Mouse (Mus musculus) cerebellum, postnatal 14 days (tissue): ENCODE data around the gene Insyn1.
A peak's percentile ranks its signal among the peaks of the same experiment; 100 is the strongest.

Source experiments
- DNase-seq, 2 experiments: peaks; one replicate each; pipeline ENCODE4 v3.0.0; 2021; ENCODE audit warnings: mixed read lengths in 2 of 2

Insyn1 gene

DNA sequence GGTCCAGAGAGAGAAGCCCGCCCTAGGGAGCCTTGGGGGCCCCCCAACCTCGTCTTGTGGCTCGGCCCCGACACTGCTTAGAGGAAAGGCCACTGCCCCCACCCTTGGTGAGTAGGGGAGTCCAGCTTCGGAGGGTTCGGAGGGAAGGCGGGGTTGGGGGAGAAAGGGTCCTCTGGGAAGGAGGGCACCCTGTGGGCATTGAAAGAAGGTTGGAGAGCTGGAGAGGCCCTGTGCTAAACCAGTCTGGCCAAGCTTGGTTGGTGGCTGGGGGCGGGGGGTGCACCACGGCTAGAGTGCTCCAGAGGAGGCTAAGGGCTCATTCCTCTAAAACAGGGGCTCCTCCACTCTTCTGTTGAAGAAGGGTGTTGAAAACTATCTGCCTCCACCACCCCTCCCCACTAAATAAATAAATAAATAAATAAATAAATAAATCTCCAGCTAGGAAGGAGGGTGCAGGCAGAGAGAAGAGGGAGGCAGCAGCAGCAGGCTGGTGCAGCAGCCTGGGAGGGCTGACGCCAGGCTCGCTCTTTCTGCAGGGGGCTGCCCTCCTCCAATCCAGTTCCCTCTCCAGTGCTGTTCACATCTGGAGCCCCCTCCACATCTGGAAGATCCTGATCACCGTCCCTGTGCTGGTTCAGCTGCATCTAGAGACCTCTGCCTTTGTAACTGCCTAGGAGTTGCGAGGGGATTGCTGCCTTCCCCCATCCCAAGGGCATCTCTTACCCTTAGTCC lies 896 bp downstream of the Insyn1 start:
- peak; percentile 44 to 56 for DNase-seq

DNA sequence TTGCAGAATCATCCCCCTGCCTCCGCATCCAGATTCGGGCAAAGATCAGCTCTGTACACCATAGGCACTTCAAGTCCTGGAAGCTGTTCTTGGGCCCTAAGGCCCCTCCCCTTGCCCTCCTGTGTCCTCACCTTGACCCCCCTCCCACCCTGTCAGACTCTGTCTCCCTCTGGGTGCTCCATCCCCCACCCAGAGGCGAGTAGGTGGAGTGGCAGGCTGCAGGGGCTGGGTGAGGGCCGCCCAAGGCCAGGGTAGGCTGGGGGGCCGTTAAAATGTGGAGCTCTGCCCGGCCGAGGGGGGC lies 1.4 kb downstream of the Insyn1 start:
- DNase-seq = no peak

DNA sequence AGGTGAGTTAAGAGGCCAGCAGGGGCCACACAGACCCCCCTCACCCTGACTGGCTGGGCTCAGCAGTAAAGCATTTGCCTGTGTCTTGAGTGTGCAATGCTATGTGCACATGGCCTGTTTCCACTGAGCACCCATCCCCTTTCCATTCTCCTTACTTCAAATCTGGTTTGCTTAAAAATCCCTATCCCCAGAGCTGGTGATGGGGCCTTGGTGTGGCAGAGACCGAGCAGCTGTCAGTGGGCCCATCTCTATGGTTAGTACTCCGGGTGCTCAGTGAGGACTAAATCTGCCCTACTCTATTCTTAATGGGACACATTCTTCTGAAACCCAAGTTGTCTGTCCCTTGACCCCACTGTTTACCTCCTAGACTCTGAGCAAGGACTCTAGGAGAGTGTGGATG lies 2.0 kb downstream of the Insyn1 start:
- DNase-seq = no peak

DNA sequence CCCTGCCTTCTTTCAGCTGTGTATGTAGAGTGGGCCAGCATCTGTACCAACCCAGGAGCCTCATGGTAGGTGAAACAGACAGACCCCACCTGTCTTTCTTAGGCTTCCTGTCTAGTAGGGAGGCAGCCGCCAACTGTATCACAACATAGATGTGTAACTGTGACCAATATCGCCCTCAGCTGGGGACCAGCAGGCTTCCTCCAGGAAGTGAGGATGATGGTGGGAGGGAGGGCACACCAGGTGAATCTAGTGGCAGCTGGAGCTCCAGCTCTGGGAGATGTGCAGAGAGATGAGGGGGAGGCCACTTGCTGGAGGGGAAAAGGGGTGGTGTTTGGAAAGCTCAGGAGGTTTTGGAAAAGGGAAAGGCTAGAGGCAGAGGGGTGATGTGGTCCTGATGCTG lies 6.6 kb downstream of the Insyn1 start:
- no peak for DNase-seq

DNA sequence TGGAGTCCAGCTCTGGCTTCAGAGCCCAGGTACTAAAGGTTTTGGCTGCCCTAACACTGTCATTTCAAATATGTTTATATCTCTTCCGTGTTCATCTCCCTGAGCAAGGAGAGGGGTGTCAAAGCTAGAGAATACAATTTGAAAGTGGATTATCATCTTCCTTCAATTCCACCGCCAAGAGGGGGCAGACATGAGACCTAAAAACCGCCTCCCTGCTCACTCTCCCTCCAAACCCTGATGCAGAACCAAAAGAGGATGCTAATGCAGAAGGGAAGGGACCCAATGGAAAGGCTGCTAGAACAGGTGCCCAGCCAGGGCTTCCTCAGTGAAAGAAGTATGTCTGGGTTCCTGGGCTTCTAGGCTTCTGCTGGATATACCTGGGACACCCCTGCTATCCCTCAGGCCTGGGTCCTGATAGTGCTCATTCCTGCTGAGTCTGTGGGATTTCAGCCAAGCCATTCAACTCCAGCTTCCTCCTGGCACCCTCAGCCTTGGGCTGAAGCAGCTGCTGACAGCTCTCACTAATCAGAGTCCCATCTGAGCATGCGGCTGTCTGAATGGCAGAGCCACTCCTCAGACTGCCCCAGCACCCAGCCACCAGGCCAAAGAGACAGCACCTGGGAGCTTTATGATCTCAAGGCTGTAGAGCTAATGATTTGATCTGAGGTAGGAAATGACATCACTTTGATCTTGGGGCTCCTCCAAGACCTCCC lies 8.2 kb downstream of the Insyn1 start:
- DNase-seq = peak; percentile 70 to 78

DNA sequence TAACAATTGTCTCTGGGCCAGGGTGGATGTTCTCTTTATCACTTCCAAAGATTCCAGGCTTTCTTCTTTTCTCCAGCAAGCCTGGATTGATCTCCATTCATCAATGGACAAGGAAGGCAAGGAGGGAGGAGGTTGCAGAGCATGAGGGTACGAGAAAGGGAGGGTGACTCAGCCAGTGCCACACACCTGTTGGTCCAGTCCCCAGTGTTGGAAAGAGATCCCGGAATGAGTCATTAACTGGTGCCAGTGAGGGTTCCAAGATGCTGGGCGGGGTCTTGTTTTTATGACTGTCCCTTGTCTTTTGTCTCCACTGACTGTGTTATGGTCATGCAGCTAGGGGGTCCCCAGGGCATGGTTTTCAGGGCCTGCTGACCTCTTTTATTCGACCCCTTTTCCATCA lies 9.5 kb downstream of the Insyn1 start:
- no peak for DNase-seq

DNA sequence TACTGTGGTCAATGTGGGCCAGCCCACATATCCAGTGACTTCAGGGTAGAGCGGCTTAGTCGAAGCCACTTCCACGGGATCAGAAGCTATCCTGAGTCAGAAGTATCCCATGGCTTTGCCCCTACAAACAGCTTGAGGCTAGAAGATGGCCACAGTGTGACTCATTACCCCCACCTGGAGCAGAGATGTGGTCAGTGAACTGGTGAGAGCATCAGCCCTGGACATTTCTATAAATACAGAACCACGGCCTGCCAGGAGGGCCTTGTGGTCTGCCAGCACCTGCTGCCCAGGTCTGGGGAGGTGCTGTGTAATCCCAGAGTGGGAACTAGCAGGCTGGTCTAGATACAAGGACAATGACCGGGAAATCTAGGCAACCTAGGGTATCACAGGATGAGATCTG lies 12.5 kb downstream of the Insyn1 start:
- peak in 1 of 2 experiments; percentile 49 for DNase-seq

DNA sequence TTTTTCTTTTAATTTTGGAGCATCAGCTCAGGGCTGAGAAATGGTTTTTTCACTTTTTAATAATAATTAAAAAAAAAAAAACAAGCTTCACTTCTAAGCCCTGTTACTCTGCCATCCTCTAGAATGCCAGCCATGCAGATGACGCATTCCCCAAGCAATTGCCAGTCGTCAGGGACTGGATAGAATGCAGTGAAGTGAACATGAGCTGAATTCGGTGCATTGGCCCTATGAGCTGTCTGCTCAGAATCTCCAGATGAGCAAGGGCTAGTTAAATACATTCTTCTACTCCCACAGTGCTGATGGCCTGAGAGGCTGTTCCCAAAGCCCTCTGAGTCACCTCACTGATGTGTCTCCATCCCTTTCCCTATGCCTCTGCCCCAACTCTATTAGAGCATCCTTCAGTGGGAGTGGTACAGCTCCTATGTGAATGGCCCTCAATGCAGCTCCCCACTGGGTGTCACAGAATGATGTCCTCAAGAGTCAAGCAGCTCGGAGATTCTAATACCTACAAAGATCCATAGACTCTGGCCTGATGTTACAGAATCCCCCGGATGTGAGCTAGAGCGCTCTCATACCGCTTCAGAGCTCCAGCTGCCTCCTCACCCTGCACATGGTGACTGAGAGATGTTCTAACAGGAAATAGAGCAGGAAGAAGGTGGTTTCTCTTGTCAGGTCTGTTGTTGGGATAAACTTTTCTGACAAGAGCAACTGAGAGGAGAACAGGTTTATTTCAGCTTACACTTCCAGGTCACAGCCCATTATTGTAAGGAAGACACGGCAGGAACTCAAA lies 19.0 kb downstream of the Insyn1 start:
- no peak for DNase-seq

DNA sequence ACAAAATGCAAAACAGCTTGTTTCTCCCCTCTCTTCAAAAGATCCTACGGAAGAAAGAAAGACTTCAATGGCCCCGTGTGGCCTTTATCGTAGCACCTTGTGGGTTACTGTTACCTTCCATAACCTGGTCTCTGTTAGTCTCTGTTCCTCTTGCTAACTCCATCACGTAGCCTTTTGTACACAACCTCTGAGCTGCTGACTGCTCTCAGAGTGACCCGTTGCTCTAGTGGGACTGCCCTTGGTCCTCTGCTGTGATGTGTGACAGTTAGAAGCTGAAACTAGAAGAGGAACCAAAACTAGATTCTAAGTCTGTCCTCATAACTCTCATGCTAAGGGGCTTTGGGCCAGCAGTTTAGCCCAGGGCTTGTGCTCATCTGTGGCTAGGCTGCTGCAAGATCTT lies 22.0 kb downstream of the Insyn1 start:
- DNase-seq = no peak

DNA sequence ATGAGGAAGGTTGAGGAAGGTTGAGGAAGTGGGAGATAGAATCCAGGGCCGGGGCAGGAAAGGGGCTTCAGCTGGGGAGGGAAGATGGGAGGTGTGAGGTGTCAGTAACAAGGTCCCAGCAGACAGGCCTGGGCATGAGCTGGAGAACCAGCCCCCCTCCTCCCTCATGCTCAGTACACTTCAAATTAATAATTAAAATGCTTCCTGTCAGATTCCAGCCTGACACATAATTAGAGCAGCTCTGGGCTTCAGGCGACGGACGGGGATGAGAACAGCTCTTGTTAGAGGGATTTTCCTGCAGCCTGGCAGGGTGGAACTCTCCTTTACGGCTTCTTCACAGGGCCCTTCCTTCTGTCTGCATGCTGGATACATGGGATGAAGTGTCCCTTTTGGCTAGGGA lies 25.3 kb downstream of the Insyn1 start:
- no peak for DNase-seq

DNA sequence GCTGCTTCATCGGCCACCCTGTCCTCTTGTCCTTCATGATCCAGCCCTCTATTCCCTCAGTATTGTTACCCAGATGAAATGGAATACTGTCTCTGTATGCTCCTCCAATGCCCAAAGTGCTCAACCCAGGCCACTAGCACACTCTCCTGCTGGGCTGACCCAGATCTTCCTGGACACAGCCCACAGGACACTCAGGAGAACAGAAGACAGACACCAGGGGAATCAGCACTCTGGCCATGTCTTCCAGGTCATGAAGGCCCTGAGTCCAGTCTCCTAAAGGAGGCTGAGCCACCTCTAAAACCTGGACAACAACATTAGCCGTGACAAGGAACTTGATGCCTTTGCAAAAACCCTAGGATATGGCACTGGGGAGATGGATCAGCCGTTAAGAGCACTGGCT lies 28.1 kb downstream of the Insyn1 start:
- DNase-seq = peak; percentile 30 to 52

DNA sequence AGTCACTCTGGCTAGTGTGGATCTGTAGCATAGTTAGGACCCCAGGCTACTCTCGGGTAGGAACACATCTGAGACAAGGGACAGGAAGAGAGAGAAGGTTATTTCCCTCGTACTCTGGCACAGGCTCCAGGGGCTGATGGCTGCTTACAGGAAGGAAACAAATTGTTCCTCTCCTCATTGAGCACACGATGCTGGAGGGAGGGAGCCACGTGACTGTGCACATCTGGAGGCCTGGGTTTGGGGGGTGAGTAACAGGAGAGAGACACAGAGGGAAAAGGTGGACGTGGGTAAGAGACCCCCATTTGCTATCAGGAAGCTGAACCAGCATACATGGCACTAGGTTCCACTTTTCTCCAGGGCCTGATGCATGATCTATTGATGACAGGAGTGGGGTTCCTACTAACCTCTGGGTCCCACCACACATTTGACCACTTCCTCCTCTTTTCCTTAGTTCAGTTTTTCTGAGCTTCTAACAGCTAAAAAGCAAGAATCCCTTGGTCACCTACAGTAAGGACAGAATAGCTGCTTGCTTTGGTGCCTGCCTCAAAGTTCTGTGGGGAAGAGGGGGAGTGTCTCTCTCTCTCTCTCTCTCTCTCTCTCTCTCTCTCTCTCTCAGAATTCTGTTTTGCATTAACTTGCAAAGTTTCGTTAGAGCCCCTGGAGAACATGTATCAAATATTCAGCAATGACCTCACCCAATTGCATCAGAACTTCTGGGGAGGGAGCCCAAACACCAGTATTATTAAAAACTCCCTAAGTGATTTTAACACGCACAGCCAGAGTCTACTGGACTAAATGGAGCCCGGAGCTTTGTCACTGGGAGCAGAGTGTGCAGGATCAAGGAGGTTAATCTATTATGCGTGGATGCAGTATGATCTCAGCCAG lies 29.7 kb downstream of the Insyn1 start:
- DNase-seq = no peak

DNA sequence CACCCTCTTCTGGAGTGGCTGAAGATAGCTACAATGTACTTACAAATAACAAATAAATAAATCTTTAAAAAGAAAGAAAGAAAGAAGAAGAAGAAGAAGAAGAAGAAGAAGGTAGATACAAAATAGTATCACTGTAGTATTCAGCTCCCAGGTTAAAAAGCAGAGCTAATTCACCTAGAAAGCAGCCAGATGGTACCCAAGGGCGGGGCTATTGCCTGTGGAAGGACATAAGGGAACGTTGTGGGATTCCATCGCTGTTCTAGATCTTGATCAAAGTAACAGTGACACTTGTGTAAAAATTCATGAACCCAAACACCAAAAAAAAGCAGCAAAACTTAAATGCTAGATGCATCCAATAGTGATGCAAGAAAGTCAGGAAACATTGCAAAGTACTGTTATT lies 31.6 kb downstream of the Insyn1 start:
- peak; percentile 46 to 53 for DNase-seq

DNA sequence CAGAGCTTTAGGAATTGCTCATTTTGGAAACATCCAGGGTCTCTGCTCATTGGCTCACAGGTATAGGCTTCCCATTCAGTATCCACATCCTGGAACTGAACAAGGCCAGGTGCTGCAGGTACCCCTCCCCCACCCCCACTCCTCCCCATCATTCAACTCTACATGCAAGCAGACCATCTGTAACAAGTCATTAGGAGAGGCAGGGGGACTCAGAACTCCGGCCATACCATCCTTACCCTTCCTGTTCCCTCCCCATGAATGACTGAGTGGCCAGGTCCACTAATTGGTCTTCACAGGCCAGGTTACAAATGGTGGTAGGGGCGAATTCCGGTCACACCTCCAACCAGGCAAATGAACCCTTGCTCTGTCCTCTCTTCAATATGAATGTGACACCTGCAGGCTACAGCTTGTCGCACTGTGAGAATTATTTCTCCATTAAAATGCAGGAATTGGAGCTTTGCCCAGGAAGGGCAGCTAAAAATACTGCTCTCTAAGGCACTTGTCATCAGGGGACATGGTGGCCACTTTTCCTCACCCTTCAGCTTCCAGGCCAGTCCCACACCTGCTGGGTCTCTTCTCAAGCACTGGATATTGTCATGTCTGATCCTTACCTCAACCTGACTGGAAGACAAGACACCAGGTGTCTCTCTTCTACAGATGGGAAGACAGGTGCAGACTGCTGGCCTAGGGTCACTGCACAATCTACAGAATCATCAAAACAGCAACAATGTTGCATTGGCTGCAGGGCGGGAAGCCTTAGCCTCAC lies 32.6 kb downstream of the Insyn1 start:
- DNase-seq = peak; percentile 81 to 82

DNA sequence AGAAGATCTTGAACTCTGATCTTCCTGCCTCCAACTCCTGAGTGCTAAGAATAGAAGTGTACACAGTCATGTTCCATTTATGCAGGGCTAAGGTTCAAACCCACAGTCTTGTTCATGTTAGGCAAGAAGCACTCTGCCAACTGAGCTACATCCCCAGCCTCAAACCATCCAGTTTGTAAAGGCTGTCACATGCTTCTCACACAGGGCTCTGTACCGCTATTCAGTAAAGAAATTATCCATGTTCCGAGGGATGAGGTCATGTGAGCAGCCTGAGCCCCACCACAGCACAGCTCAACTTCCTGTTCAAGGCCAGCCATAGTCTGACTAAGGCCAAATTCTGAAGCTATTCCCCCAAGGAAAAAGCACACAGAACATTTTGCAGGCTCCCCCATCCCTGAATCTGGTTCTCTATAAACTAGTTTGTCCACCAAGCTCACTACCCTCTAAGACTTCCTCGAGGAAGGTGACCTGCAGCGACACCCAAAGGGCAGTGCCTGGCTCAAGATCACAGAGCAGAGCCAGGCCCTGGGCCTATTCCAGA lies 33.5 kb downstream of the Insyn1 start:
- no peak for DNase-seq

DNA sequence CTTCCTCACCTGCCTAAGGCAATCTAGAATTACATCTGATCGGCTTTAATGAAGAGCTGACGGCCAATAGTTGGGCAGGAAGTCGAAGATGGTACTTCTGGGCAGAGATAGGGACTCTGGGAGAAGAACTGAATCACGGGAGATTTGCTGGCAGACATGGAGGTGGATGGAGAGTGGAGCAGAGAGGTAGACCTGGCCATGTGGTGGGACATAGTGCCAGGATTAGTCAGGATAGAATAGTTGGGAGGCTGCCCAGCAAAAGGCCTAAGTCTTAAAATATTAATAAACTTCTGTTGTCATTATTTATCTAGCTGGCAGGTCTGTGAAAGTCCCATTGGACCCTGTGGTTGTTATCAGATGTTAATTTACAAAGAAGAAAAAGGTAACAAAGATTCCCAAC lies 36.7 kb downstream of the Insyn1 start:
- peak in 1 of 2 experiments; percentile 42 for DNase-seq

DNA sequence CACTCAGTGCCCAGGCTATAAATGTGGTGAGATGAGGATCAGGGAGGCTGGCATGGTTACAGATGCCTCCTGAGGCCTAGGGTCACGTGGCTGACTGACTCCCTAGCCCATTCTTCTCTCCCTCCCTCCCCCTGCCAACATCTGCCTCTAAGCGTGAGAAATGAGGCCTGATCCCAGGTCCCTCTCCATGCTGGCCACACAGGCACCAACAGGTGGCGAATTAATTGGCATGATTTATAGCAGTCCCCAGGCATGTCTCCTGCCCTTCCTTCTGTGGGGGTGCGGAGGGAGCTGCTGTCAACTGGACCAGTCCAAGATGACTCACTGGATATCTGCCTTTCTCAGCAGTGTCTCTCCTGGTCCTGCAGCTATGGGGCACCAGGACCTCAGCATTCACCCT lies 39.4 kb downstream of the Insyn1 start:
- DNase-seq = no peak

DNA sequence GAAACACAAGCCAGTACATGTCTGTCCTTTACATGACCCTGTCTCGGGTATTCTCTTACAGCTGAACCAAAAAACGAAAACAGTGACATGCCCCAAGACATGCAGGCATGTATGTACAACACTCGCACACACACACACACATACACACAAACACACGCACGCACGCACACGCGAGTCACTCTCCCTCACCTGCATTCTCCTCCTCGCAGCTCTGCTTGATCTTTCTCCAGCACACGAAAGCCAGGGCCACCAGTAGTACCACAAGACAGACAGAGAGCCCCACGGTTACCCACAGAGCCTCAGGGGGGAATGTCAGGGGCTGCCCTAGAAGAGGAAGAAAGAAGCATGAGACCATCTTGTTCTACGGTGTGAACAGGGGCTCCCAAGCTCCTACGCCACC lies 42.0 kb downstream of the Insyn1 start:
- DNase-seq = no peak

DNA sequence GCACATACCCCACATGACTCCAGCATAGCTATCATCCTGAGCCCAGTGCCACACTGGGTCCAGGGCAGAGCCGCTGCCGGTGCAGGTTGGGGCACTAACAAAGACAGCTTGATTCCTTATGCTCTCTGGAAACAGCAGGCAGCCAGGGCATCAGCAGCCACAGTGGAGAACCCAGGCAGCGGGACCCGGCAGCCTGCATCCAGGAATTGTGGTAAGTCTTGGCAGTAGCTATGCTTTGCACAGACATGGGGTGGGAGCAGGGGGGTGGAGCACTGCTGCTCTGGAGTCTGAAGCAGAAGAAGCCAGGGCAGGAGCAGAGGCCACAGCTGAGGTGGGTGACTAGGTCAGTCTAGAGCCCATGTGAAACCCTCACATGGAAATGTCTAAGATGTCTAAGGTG lies 43.8 kb downstream of the Insyn1 start:
- DNase-seq = peak in 1 of 2 experiments; percentile 45

DNA sequence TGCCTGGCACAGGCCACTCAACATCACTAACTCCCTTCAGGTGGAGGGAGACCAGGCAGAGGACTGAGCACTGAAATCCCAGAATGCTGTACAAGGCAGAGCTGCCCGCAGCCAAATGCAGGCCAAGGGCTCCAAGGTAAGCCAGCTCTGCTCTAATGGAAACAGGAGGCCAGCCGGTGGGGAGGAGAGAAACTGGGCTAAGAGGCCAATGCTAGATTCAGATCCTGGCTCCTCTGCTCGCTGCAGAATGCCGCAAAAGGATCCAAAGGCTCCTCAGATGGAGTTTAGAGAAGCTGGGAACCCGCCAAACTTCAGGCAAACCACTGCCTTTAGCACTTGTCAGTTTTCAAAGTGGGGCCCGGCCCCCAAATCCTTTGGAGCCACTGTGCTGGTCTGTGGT lies 44.9 kb downstream of the Insyn1 start:
- DNase-seq = peak; percentile 82 to 83

DNA sequence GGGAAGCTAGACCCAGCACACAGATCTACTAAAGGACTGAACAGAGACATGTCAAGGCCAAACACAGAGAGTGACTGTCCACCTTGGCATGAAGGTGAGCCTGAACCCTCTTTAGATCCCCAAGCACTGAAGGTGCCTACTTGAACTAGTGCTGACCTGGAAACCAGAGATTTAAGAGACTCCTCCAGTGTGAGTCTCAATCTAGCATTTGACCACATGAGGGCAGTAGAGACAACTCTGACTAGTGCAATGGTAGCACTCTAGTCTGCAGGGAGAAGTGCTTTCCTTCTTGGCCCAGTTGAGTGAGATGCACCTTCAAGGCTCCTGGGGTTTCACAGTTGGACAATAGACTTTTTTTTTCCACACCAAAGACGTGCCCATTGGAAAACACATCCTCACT lies 46.4 kb downstream of the Insyn1 start:
- DNase-seq = peak; percentile 78 to 84
